Mouse (Mus musculus): ENCODE data around the gene Tex19.1. TPM values are rescaled to one million over a fixed set of nuclear protein-coding genes. Genes with fewer than 3 reads are reported as not detected.

Gene Tex19.1
- total and polyA plus RNA-seq, 3 experiments, result 0.10 to 0.19 TPM; not detected in 1

DNA sequence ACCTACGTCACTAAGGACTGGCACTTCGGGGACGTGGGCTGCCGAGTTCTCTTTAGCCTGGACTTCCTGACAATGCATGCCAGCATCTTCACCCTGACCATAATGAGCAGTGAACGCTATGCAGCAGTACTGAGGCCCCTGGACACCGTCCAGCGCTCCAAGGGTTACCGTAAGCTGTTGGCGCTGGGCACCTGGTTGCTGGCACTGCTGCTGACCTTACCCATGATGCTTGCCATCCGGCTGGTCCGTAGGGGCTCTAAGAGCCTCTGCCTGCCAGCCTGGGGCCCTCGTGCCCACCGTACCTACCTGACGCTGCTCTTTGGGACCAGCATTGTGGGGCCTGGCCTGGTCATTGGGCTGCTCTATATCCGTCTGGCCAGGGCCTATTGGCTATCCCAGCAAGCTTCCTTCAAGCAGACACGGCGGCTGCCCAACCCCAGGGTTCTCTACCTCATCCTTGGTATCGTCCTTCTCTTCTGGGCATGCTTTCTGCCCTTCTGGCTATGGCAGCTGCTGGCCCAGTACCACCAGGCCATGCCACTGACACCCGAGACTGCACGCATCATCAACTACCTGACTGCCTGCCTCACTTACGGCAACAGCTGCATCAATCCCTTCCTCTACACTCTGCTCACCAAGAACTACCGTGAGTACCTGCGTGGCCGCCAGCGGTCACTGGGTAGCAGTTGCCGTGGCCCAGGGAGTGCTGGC, 14.8 kb downstream of the Tex19.1 start:
- peaks cover 7 to 8% of the 10 kb centered on the region in 2 experiments for H3K27me3 ChIP-seq (ENCODE audit: control insufficient read depth in 1 of 2, insufficient read depth in 2 of 2, low read length in 2 of 2)
- no peaks in the 10 kb centered on the region for H3K4me1 ChIP-seq (ENCODE audit: control insufficient read depth in 1 of 2, insufficient read depth in 2 of 2, low read length in 2 of 2)
- H3K9me3 ChIP-seq (replicated peaks; ENCODE audit: insufficient read depth, low read length), result no peaks in the 10 kb centered on the region
- H3K36me3 ChIP-seq (ENCODE audit: control insufficient read depth in 1 of 2, insufficient read depth in 2 of 2, low read length in 2 of 2), result no peaks in the 10 kb centered on the region
- DNase-seq (ENCODE audit: low read depth, low spot score), result no peak
- H3K9ac ChIP-seq (ENCODE audit: control insufficient read depth, low read depth, low read length, poor library complexity, severe bottlenecking), result no peak overlapping the region
- H3K4me3 ChIP-seq (ENCODE audit: control insufficient read depth in 1 of 2, insufficient read depth in 1 of 2, low read depth in 2 of 2, low read length in 2 of 2), result no peak overlapping the region
- H3K79me2 ChIP-seq (ENCODE audit: control insufficient read depth, insufficient read depth, low read length, poor library complexity), result no peaks in the 10 kb centered on the region
- no peak for TF ChIP-seq TCF12 (IDR thresholded peaks at IDR 0.05; ENCODE audit: low read depth, low read length)
- H3K27ac ChIP-seq (ENCODE audit: control insufficient read depth, low read depth, low read length), result no peak overlapping the region

DNA sequence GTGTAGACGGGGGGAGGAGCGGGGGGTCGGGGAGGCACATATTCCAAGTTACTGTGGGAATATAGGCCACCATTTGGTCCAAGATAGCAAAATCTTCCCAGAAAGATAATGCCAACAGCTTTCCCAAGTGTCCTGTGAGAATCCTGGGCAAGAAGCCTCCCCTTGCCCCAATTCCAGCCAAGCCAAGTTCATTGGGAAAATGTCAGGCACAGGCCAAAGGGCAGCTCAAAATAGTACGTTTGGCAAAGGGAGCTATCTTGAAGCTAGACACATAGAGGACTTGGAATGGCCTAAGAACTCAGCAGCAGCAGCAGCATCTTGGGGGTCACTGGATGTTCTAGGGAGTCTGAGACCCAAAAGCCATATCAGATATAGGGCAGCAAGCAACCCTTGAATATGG, 17.8 kb downstream of the Tex19.1 start:
- no peaks in the 10 kb centered on the region for H3K9me3 ChIP-seq (replicated peaks; ENCODE audit: insufficient read depth, low read length)
- no peak for TF ChIP-seq HCFC1 (IDR thresholded peaks at IDR 0.05; ENCODE audit: low read depth, low read length)
- TF ChIP-seq MEF2A (IDR thresholded peaks at IDR 0.05; ENCODE audit: extremely low read depth, insufficient replicate concordance, low read depth, low read length, poor library complexity, severe bottlenecking), result no peak
- no peaks in the 10 kb centered on the region for H3K79me2 ChIP-seq (ENCODE audit: control insufficient read depth, insufficient read depth, low read length, poor library complexity)
- no peak overlapping the region for H3K4me3 ChIP-seq (ENCODE audit: control insufficient read depth in 1 of 2, insufficient read depth in 1 of 2, low read depth in 2 of 2, low read length in 2 of 2)
- H3K4me1 ChIP-seq (ENCODE audit: control insufficient read depth in 1 of 2, insufficient read depth in 2 of 2, low read length in 2 of 2), result no peaks in the 10 kb centered on the region
- H3K27me3 ChIP-seq (ENCODE audit: control insufficient read depth in 1 of 2, insufficient read depth in 2 of 2, low read length in 2 of 2), result peaks cover 11 to 17% of the 10 kb centered on the region in 2 experiments
- no peaks in the 10 kb centered on the region for H3K36me3 ChIP-seq (ENCODE audit: control insufficient read depth in 1 of 2, insufficient read depth in 2 of 2, low read length in 2 of 2)
- H3K9ac ChIP-seq (ENCODE audit: control insufficient read depth, low read depth, low read length, poor library complexity, severe bottlenecking), result no peak overlapping the region
- no peak overlapping the region for H3K27ac ChIP-seq (ENCODE audit: control insufficient read depth, low read depth, low read length)
- no peak for DNase-seq (ENCODE audit: low read depth, low spot score)

DNA sequence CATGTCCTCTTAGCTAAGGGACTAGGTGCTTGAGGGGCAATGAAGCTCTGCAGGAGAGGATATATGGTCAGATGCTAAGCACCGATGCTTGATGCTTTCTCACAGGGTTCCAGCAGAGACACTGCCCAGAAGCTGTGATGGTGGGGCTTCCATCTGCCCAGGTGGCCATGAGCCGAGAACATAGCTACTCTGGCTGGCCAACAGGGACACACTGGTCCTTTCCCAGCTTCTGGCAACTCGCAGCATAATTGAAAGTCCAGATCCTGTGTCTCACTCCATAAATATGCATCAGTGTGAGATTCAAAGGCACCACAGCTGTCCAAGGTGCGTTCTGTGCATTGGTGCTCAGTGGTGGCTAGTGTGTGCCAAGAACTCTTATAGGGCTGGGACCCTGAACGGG, 27.3 kb downstream of the Tex19.1 start:
- Histone ChIP-seq H3K4me3 (ENCODE audit: control insufficient read depth in 1 of 2, insufficient read depth in 1 of 2, low read depth in 2 of 2, low read length in 2 of 2) (no peak overlapping the region), H3K4me1 (ENCODE audit: control insufficient read depth in 1 of 2, insufficient read depth in 2 of 2, low read length in 2 of 2) (no peaks in the 10 kb centered on the region), H3K79me2 (ENCODE audit: control insufficient read depth, insufficient read depth, low read length, poor library complexity) (no peaks in the 10 kb centered on the region), H3K27me3 (ENCODE audit: control insufficient read depth in 1 of 2, insufficient read depth in 2 of 2, low read length in 2 of 2) (peaks cover 1 to 11% of the 10 kb centered on the region in 2 experiments; a peak in 3 of 4 replicates), H3K9me3 (replicated peaks; ENCODE audit: insufficient read depth, low read length) (no peaks in the 10 kb centered on the region), H3K36me3 (ENCODE audit: control insufficient read depth in 1 of 2, insufficient read depth in 2 of 2, low read length in 2 of 2) (no peaks in the 10 kb centered on the region), H3K9ac (ENCODE audit: control insufficient read depth, low read depth, low read length, poor library complexity, severe bottlenecking) (no peak overlapping the region), H3K27ac (ENCODE audit: control insufficient read depth, low read depth, low read length) (no peak overlapping the region)
- TF ChIP-seq E2F4 (IDR thresholded peaks at IDR 0.05; ENCODE audit: borderline replicate concordance, low read depth, low read length), result no peak
- no peak for TF ChIP-seq ZKSCAN1 (IDR thresholded peaks at IDR 0.05; ENCODE audit: low read depth, low read length)
- no peak for TF ChIP-seq CHD1 (IDR thresholded peaks at IDR 0.05; ENCODE audit: low read depth, low read length)
- TF ChIP-seq ZMIZ1 (IDR thresholded peaks at IDR 0.05; ENCODE audit: low read depth, low read length), result no peak
- TF ChIP-seq CHD2 (IDR thresholded peaks at IDR 0.05; ENCODE audit: low read length), result no peak
- no peak for TF ChIP-seq USF1 (IDR thresholded peaks at IDR 0.05; ENCODE audit: low read depth, low read length)
- TF ChIP-seq POLR2AphosphoS5 (IDR thresholded peaks at IDR 0.05; ENCODE audit: borderline replicate concordance, low read depth, low read length), result no peak
- TF ChIP-seq SMC3 (IDR thresholded peaks at IDR 0.05; ENCODE audit: low read depth, low read length), result no peak
- TF ChIP-seq MYB (IDR thresholded peaks at IDR 0.05; ENCODE audit: low read depth, low read length), result no peak
- no peak for TF ChIP-seq MXI1 (IDR thresholded peaks at IDR 0.05; ENCODE audit: low read depth, low read length)
- no peak for TF ChIP-seq BHLHE40 (IDR thresholded peaks at IDR 0.05; ENCODE audit: borderline replicate concordance, low read depth, low read length)
- TF ChIP-seq ELF1 (IDR thresholded peaks at IDR 0.05; ENCODE audit: low read depth, low read length), result no peak
- TF ChIP-seq POLR2AphosphoS2 (IDR thresholded peaks at IDR 0.05; ENCODE audit: low read length), result no peak
- no peak for TF ChIP-seq SIN3A (IDR thresholded peaks at IDR 0.05; ENCODE audit: low read length)
- TF ChIP-seq NELFE (IDR thresholded peaks at IDR 0.05; ENCODE audit: low read depth, low read length), result no peak
- DNase-seq (ENCODE audit: low read depth, low spot score), result no peak
